Mouse (Mus musculus): ENCODE results near the gene Kcnip1.

Kcnip1 gene

DNA sequence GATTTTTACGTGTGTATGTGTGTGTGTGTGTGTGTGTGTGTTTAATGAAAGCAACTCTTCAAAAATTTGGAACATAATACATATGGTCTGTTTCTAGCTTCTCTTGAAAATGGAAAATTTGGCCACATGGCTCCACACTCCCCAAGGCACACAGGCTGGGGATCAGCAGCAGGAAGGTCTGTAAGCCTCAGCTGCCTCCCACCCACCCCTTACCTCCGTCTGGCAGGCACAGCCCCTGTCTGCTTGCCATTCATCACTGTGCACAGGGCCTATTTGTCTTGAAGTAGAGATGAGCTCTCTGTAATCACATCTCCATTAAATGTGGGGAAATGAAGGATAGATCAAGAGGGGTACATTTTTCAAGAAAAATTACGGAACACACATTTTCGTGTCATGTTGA lies 212.7 kb downstream of the Kcnip1 start:
- DNase-seq (ENCODE audit: extremely low read depth, insufficient read length, low spot score), result no peak

DNA sequence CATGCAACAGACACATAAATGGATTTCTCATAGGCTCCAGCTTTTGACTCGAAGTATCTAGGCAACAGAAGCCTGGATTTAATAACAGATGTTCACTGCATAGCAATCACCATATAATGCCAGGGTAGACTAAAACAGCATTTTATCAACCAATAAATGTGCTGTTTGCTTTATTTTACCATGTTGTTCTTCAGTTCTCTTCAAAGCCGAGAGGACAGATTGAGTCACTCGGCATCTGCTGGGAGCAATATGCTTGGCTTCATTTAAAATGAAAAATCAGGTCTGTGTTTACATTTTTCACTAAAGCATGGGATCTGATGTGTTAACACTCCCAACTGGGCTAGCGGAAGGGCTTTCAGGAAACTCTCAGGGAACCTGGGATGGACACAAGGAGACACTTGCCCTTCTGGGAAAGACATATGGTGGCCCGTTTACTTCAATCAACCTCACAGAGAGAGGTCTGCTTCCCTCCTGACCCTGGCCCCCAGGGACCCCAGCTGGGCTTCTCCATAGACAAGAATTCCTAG lies 220.3 kb downstream of the Kcnip1 start:
- no peak for DNase-seq (ENCODE audit: extremely low read depth, insufficient read length, low spot score)

DNA sequence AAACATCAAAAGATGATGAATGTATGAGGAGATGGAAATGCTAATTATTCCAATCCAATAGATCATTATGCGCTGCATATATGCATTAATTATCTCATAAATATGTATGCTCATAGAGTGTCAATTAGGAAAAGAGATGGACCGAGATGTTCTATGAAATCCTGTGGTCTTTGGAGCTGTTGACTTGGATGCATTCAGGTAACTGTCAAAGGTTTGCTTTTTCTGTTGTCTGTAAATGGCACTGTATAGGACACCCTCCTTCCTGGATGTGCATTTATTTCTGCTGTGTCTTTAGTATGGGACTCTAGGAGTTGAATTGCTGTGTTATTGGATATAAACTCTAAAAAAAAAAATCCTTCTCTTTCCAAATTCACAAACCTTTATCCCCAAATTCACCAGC lies 220.9 kb downstream of the Kcnip1 start:
- DNase-seq (ENCODE audit: extremely low read depth, insufficient read length, low spot score), result no peak

DNA sequence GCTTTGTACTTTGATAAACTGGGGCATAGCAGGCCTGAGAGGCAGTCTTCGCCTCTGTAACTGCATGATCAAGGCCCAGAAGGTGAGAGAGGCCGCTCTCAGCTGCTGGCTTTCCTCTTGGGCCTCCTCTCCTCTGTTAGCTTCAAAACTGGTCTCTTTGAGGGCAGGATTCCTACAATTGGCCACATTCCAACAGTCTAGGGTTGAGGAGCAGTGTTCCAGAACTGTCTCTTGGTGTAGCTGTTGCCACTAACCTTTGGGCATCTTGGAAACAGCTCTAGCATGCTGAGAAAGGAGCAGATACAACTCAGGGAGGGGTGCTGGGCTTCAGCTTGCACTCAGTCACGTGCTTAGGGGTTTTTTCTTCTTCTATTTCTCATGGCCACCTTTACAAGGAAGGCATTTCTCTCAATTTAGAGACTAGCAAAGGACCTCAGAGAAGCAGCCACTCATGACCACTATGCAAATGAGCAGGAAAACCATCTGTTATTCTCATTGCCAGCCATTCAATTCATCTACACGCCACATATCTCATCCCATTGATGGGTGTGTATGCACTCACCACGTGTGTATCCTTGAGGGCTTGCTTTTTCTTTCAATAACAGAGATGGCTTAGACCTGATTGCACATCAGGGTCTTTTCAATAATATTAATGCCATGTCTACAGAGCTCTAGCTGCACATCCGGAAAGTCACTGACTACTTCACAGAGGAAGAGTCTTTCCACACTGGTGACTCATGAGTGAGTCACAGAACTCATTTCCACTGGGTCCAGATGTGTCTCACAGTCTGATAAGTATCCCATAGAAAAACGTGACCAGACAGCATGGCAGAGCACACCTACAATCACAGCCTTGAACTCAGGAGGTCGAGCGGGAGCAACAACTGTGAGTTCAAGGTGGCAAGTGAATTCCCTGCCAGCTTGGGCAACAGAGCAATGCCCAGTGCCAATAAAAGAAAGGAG lies 225.7 kb downstream of the Kcnip1 start:
- peak; percentile 65 for DNase-seq (ENCODE audit: extremely low read depth, insufficient read length, low spot score)

DNA sequence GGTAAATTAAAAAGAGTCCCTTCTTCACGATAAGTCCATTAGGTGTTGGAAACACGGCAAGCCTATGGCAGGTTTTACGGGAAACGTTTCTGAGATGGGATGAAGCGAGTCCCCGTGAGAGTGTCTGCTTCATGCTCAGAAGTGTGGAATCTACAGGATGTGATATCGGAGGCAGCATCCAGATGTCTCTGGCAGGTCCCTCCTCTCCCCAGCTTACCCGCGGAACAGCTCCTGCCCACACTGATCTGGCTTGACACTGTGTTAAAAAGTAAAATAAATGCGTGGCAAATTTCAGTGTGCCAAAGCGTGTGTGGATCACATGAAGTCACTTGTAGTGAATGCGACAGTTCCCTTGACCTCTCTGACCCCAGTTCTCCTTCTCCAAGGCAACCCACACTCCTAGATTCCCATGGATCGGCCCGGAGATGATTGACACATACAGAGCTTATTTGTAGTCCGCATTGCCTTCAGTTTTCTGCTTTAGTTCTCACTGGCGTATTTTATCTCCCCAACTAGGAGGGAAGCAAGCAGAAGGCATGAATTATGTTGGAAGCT lies 231.7 kb downstream of the Kcnip1 start:
- no peak for DNase-seq (ENCODE audit: extremely low read depth, insufficient read length, low spot score)

DNA sequence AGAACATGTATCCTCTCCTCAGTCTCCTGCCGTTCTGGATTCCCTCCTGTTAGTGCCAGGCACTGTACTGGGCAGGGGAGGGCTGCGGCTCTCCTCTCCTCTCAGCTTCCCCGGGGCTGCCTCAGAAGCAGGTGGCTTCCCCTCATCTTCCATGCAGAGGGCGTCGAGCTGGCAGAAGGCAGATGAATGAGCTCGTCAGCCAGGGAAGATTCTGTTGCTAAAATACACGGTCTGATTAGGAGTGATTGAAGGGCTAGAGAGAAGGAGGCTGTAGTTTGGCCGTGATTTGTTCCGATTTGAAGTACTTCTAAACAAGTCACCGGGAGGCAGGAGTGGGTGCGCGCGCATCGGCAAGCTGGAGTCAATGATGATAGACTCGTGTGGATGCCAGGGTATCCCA lies 236.3 kb downstream of the Kcnip1 start:
- DNase-seq (ENCODE audit: extremely low read depth, insufficient read length, low spot score), result no peak

DNA sequence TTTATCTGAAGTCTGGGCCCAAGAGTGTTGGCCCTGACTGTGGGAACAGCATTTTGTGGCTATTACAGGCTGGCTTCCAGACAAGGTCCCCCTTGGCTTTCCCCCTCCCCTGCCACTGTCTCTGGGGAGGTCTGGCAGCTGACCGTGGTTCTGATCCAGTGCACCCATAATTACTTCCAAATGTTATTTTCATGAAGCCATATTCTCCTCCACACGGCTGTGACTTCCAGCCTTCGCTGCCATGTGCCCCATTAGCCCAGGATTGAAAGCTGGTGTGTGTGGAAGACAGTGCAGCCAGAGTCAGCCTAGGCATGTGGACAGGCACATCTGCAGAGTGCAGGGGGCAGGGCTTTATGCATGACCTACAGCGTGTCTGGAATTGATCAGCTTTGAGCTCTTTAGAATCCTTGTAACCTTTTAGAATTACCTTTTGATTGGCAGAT lies 240.5 kb downstream of the Kcnip1 start:
- no peak for DNase-seq (ENCODE audit: extremely low read depth, insufficient read length, low spot score)

DNA sequence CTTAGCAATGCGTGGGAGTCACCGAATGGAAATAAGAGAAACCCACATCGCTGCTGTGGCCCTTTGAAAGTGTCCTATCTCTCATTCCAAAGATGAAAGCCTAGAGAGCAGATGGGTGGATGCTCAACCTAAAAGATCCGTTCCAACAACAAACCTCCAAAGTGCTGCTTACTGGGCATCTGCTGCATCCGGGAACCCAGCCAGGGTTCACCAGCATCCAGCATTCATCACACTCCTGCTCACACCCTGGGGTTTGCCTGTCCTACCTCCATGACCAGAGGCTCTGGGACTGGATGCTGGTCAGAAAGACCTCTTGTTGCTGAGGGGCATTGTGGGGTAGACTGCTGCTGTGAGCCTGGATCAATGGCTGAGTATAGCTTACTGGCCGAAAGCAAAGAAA lies 241.4 kb downstream of the Kcnip1 start:
- no peak for DNase-seq (ENCODE audit: extremely low read depth, insufficient read length, low spot score)

DNA sequence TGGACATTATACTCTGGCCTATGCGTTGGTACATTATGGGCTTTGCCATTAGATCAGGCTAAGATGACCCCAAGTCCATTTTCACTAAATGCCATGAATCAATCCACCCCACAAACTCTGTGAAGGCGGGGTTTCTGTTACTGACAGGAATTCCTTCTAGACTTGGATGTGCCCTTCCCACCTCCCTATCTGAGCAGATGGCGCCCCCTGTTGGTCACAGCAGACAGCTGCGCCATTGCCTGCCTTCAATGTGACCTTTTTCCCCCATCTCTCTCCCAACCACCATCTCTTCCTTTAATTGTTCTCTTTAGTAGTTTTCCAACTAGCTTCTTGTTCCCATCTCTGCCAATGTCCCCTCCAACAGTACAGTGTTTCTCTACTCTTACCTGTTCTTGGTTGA lies 243.0 kb downstream of the Kcnip1 start:
- DNase-seq (ENCODE audit: extremely low read depth, insufficient read length, low spot score), result no peak

DNA sequence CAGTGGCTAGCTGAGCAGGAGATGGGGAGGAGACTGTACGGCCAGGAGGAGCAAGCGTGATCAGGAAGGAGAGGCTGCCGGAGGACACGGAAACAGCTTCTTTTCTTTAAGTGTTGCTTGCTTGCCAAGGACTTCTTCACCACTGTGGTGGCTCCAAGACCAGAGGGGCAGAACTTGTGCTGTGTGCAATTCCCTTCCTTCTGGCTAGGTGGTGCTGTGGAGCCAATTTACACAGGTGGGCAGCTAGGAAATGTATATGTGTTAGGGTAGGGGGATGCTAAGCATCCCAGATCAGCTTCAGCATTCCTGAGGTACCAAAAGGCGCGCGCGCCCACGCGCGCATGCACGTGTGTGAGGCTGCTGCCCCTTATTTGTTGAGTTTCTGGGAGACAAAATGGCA lies 243.5 kb downstream of the Kcnip1 start:
- no peak for DNase-seq (ENCODE audit: extremely low read depth, insufficient read length, low spot score)

DNA sequence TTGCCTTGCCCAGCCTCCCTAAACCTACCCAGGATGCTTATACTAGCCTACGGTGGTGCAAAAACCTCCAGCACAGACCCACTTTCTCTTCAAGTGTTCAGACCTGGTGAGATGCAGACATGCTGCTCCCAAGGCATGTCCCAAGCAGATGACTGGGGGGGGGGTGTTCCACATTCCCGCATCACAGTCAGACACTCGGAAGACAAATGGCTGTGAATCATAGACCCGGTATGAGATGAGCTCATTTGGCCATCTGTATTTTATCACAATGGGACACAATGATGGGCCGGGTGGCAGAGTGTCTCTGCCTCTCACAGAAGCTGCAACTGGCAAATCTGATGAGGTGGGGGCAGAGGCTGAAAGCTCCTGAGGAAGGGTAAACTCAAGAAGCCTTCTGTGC lies 244.2 kb downstream of the Kcnip1 start:
- no peak for DNase-seq (ENCODE audit: extremely low read depth, insufficient read length, low spot score)

DNA sequence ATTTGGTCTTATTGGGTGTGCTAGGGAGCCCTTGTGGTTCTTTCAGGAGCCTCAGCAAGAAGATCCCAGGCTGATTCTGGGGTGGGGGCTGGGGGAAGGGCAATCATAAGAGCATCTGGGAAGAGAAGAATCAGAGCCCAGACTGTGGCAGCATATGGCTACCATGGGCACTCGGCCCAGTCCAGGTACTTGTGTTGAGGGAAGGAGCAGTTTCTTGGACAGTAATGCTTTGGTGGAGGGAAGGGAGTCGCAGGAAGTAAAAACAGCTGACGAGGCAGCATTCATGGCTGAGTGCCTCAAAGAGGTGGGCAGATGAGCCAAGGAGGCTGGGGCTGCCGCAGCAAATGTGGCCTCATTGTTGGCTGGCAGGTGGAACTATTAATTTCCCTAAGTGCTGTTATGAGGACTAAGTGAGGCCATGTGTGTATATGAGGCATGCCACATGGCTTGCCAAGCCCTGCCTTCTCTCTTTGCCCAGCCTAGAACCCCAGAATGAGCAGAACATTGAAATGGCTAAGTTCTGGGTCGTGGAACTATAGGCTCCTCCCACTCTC lies 245.5 kb downstream of the Kcnip1 start:
- DNase-seq (ENCODE audit: extremely low read depth, insufficient read length, low spot score), result no peak

DNA sequence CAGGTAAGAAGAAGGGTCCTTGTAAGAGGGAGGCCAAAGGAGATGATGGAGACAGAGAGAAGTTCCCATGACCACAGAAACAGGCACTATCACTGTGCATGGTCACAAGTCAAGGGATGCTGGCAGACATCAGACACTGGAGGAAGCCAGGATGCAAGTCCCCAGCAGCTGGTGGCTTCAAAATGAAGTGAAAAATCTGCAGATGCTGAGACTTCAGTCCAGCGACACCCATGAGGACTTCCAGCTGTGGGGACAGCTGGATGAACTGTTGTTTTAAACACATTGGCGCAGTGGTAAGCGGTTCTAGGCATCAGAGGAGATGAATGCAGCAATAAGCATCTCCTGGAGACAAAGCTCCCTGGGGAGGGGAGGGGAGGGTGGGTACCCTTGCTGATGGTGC lies 246.6 kb downstream of the Kcnip1 start:
- no peak for DNase-seq (ENCODE audit: extremely low read depth, insufficient read length, low spot score)

DNA sequence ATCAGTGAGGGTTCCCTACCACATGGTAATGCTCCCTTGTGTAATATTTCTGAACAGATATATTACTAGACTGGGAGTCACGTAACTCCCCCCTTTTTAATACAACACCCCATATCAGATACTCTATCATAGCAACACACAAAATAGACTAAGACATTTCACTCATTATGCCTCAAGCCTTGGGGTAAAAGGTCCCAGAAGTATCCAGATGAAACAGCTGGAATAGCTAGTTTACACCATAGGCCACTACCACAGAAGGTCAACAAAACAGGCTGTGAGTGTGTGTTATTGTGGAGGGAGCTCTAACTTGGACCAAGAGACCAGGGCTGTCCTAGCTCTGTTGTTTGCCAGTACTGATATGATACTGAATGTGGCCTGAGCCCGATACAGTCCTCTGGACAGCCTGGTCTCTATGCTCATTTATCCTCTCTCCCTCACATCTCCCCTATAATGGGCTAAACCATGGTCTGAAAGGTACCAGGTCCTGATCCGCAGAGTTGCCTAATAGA lies 247.1 kb downstream of the Kcnip1 start:
- no peak for DNase-seq (ENCODE audit: extremely low read depth, insufficient read length, low spot score)

DNA sequence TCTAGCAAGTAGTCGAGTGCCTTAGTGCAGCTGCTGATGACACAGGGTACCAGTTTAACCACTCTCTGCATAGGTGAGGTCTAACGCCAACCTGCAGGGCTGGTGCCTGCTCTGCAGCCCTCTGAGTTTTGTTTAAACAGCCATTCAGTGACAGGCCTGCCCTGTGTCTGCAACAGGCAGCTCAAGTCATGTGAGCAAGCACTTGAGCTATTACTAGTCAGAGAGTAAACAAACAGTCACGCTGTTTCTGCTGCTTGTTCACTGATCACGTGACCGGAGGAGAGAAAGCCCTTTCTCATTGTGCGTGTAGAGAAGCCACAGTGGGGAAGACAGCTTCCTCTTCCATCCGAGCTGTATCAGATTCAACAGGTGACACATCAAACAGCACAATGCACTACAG lies 248.5 kb downstream of the Kcnip1 start:
- DNase-seq (ENCODE audit: extremely low read depth, insufficient read length, low spot score), result no peak

DNA sequence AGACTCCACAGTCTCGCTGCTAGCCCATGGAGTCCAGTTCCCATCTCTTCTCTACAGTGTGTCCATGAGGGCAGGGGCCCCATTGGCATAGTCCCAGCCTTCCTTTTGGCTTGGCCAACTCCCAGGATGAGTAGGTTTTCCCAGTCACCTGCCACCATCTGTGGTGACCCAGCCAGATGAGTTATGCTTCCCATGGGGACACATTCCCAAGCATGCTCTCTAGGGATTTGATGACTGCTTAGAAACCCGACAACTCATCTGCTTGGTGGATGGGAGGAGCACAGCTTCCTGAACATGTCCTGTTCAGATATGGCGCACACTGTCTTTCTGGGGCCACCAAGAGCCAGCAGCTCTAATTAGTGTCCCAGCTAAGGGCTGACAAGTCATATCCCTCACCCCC lies 252.8 kb downstream of the Kcnip1 start:
- DNase-seq (ENCODE audit: extremely low read depth, insufficient read length, low spot score), result peak; percentile 62

DNA sequence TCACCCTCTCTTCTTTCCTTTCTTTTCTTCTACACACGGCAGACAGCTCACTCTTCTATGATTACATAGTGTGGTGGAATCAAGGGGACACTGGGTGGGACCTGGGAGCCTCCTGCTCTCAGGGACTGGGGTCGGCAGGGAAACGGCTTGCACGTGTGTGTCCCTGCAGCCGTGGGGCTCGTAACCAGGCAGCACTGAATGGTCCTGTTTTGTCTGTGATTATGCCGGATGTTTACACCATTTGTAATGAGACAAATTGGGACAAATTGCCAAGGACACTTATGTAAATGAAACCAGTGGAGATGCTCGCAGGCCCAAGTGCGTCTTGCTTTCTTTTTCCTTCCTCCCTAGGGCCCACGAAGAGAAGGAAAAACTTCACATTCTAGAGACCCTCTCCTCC lies 256.5 kb downstream of the Kcnip1 start:
- DNase-seq (ENCODE audit: extremely low read depth, insufficient read length, low spot score), result no peak

DNA sequence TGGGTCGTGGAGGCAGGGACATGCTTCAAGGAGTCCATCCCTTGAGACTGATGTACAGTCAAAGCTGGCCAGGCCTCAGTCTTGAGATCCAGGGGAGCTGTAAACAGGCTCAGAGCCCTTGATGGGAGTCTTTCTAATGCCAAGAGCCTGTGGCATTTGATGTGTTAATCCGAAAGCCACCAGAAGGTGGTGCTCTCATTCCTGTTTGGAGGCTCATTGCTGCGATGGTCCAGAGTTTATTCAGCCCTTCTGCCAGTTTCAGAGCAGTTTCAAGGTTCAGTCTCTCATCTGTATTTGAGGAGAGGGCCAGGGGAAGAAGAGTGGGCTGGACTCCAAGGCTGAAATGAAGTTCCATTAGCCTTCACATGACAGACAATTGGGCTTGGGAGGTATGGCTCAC lies 259.7 kb downstream of the Kcnip1 start:
- no peak for DNase-seq (ENCODE audit: extremely low read depth, insufficient read length, low spot score)

DNA sequence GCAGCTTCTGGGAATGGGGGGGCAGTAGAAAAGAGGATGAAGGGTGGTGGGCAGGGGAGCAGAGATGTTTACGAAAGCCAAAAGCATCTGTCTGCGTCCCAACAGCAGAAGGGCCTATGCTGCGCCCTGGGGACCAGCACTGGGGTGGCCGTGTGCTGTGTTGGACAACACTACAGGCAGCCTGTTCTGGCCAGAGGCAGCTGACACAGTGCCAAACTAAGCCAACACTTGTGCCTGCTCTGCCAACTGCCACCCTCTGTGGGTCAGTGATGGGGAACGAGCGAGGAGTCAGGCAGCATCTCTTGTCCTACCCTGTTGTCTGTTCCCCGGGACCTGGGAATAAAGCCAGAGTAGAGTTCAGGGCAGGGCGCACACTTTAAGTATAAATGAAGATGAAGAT lies 260.6 kb downstream of the Kcnip1 start:
- no peak for DNase-seq (ENCODE audit: extremely low read depth, insufficient read length, low spot score)

DNA sequence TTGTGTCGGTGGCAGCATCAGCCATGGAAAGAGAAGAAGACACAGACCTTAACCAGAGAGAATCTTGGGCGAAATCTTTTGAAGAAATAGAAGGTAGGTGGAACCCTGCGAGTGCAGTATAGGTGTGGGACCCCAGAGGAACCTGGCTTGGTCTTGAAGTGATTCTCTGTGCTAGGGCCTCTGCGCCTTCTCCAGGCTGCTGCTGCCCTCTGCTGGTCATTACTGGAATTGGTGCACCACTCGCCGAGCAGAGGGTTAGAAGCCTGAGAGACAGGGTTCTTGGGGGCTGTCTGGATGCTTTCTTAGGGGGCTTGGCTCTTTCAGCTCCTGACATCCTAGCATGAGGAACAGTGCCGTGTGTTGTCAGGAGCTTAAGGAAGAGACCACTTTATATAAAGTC lies 271.7 kb downstream of the Kcnip1 start:
- no peak for DNase-seq (ENCODE audit: extremely low read depth, insufficient read length, low spot score)

DNA sequence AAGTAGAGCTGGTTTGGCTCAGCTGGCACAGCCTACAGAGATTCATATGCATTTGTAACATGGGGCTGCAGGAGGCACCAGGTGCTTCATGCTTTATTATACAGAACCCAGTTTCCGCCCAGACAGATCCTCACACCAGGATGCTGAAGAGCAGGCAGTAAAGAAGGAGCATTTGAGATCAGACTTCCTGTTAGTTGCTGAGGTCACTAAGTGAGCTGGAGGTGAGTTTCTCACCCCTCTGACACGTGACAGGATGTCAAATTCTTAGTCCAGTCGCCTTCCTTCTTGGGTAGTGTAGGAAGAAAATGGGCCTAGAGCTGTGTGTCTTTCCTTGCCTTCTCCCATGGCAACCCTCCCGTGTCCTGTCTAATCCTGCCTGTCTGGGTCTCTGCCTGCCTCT lies 286.2 kb downstream of the Kcnip1 start:
- no peak for DNase-seq (ENCODE audit: extremely low read depth, insufficient read length, low spot score)
